Mouse (Mus musculus): ENCODE results near the gene Ubxn2a. TPM values are rescaled to one million over a fixed set of nuclear protein-coding genes. Genes with fewer than 3 reads are reported as not detected.

The Ubxn2a gene
- polyA plus RNA-seq, 1 experiment from 2014 or later, result 45.0 TPM

DNA sequence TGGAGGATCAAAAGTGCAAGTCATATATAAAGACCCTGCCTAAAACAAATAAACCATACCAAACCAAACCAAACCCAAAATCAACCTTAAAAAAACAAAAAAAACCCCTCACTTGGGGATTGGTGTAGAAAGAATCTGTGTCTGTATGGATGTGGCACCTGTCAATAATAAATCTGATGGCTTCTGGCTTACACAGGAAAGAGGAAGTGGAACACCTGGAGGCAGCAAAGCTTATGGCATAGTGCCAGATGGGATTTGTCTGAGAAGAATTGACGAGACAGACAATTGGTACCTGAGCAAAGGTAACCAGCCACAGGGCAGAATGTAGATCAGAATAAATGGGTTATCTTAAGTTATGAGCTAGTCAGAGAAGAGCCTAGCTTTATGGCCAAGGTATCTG, 22.4 kb downstream of the Ubxn2a start:
- Histone ChIP-seq H3K4me1 (replicated peaks; ENCODE audit: control insufficient read depth, insufficient read depth, low read length) (no peaks in the 10 kb centered on the region), H3K36me3 (ENCODE audit: control insufficient read depth, insufficient read depth) (peaks cover 18% of the 10 kb centered on the region), H3K4me3 (ENCODE audit: low read depth, low read length) (no peak overlapping the region), H3K4me2 (replicated peaks; ENCODE audit: low read depth) (no peak overlapping the region), H3K9ac (ENCODE audit: low read depth, low read length) (no peak overlapping the region), H3K27ac (ENCODE audit: low read depth, low read length) (no peak overlapping the region), H3K9me3 (ENCODE audit: control insufficient read depth) (no peaks in the 10 kb centered on the region), H3K27me3 (replicated peaks; ENCODE audit: control insufficient read depth, insufficient read depth, low read length) (no peaks in the 10 kb centered on the region)
- peak; percentile 33; the same call in 1 of the 2 replicates for ATAC-seq
- WGBS, result 34% methylated on average over 1 of the region's 1 CpGs
- no peak for TF ChIP-seq CTCF (IDR thresholded peaks at IDR 0.05; ENCODE audit: low read depth)

DNA sequence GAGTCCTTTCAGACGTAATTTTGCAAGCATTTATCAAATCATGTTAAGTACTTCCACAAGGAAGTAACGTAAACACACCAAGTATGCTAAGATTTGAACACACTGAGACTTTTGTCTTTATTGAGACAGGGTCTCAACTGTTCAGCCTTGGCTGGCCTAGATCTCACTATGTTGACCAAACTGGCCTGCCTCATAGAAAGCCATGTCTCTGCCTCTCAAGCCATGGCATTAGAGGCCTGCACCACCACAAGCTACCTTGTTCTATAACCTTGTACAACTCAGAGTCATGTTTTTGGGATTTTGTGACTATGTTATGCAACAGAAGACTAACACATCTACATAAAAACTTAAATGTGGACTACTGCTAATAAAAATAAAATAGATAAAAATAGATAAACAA, 25.4 kb downstream of the Ubxn2a start:
- Histone ChIP-seq H3K4me3 (ENCODE audit: low read depth, low read length) (no peak overlapping the region), H3K27ac (ENCODE audit: low read depth, low read length) (no peak overlapping the region), H3K9ac (ENCODE audit: low read depth, low read length) (no peak overlapping the region), H3K27me3 (replicated peaks; ENCODE audit: control insufficient read depth, insufficient read depth, low read length) (no peaks in the 10 kb centered on the region), H3K9me3 (ENCODE audit: control insufficient read depth) (no peaks in the 10 kb centered on the region), H3K36me3 (ENCODE audit: control insufficient read depth, insufficient read depth) (peaks cover 22% of the 10 kb centered on the region), H3K4me1 (replicated peaks; ENCODE audit: control insufficient read depth, insufficient read depth, low read length) (no peaks in the 10 kb centered on the region), H3K4me2 (replicated peaks; ENCODE audit: low read depth) (no peak overlapping the region)
- 64% methylated on average over 2 of the region's 2 CpGs for WGBS
- TF ChIP-seq CTCF (IDR thresholded peaks at IDR 0.05; ENCODE audit: low read depth), result no peak
- no peak for ATAC-seq

DNA sequence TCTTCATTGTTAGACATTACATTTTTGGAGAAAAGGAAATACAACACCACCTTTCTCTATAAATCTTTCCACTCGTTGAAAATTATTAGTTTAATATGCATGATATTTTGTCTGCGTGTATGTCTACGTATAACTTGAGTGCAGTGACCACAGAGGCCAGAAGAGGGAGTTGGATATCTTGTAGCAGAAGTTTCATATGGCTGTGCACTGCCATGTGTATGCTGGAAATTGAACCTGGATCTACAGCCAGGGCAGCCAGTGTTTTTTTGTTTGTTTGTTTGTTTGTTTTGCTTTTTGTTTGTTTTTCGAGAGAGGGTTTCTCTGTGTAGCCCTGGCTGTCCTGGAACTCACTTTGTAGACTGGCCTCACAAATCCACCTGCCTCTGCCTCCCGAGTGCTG, 28.5 kb downstream of the Ubxn2a start:
- peak; percentile 51 for TF ChIP-seq CTCF (IDR thresholded peaks at IDR 0.05; ENCODE audit: low read depth)
- no peaks in the 10 kb centered on the region for H3K9me3 ChIP-seq (ENCODE audit: control insufficient read depth)
- ATAC-seq, result no peak
- 95% methylated on average over 5 of the region's 5 CpGs for WGBS
- peaks cover 16% of the 10 kb centered on the region for H3K36me3 ChIP-seq (ENCODE audit: control insufficient read depth, insufficient read depth)
- H3K4me1 ChIP-seq (replicated peaks; ENCODE audit: control insufficient read depth, insufficient read depth, low read length), result 0 out of 2 replicates have a peak, but pooled peaks cover under 1% of the 10 kb centered on the region
- no peak overlapping the region for H3K9ac ChIP-seq (ENCODE audit: low read depth, low read length)
- H3K27me3 ChIP-seq (replicated peaks; ENCODE audit: control insufficient read depth, insufficient read depth, low read length), result no peaks in the 10 kb centered on the region
- no peak overlapping the region for H3K27ac ChIP-seq (ENCODE audit: low read depth, low read length)
- H3K4me2 ChIP-seq (replicated peaks; ENCODE audit: low read depth), result no peak overlapping the region
- no peak overlapping the region for H3K4me3 ChIP-seq (ENCODE audit: low read depth, low read length)

DNA sequence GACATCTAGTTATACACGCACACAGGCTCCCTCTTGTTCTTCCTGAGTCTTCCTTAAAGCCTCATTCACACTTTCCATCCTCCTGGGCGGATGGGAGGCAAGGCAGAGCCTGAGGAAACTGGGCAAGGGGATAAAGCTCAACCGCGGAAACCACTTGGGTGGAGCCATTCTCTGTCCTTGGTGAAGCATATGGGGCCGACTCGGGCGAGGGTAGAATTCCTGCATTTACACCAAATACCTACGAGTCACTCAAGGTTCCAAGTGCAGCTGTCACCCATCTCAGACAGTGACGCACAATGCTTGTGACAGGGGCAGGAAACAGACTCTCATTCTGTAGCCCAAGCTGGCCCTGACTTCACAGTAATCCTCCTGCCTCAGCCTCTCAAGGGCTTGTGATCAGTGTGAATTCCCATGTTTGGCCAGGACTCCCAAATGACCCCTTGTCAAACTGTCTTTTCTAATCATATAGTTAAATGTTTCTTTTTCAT, 29.2 kb downstream of the Ubxn2a start:
- no peak overlapping the region for H3K27ac ChIP-seq (ENCODE audit: low read depth, low read length)

DNA sequence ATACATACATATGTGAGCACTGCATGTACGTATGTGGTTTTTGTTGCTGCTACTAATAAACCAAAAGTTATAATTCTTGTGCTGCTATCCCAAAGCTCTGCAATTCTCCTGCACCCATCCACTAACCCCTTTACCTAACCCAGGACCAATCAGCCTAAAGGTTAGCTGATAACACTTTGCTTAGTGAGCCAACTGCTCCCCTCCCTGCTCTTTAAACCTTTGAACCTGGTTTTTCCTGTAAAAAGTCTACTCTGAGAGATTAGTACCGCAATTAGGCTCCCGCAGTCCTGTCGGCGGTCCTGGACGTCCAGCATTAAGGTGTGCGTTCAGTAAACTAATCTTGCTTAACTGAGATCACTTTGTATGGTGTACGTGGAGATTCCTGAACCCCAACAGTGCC, 31.9 kb downstream of the Ubxn2a start:
- no peak overlapping the region for H3K9ac ChIP-seq (ENCODE audit: low read depth, low read length)
- H3K27me3 ChIP-seq (replicated peaks; ENCODE audit: control insufficient read depth, insufficient read depth, low read length), result no peaks in the 10 kb centered on the region
- H3K27ac ChIP-seq (ENCODE audit: low read depth, low read length), result peak overlapping the region; percentile 11; the same call in 1 of the 2 replicates
- H3K4me1 ChIP-seq (replicated peaks; ENCODE audit: control insufficient read depth, insufficient read depth, low read length), result 0 out of 2 replicates have a peak, but pooled peaks cover 3% of the 10 kb centered on the region
- TF ChIP-seq CTCF (IDR thresholded peaks at IDR 0.05; ENCODE audit: low read depth), result no peak
- no peak overlapping the region for H3K4me3 ChIP-seq (ENCODE audit: low read depth, low read length)
- no peaks in the 10 kb centered on the region for H3K9me3 ChIP-seq (ENCODE audit: control insufficient read depth)
- WGBS, result 48% methylated on average over 8 of the region's 8 CpGs
- peaks cover 5% of the 10 kb centered on the region for H3K36me3 ChIP-seq (ENCODE audit: control insufficient read depth, insufficient read depth)
- peak; percentile 43; the same call in 1 of the 2 replicates for ATAC-seq
- H3K4me2 ChIP-seq (replicated peaks; ENCODE audit: low read depth), result peak overlapping the region; percentile 40

More for the DNA sequence above, 29.2 kb downstream of the Ubxn2a start:
- Histone ChIP-seq H3K4me2 (replicated peaks; ENCODE audit: low read depth) (no peak overlapping the region), H3K4me1 (replicated peaks; ENCODE audit: control insufficient read depth, insufficient read depth, low read length) (0 out of 2 replicates have a peak, but pooled peaks cover 3% of the 10 kb centered on the region), H3K36me3 (ENCODE audit: control insufficient read depth, insufficient read depth) (peaks cover 16% of the 10 kb centered on the region), H3K4me3 (ENCODE audit: low read depth, low read length) (no peak overlapping the region), H3K9ac (ENCODE audit: low read depth, low read length) (no peak overlapping the region), H3K27me3 (replicated peaks; ENCODE audit: control insufficient read depth, insufficient read depth, low read length) (no peaks in the 10 kb centered on the region), H3K9me3 (ENCODE audit: control insufficient read depth) (no peaks in the 10 kb centered on the region)
- ATAC-seq, result no peak
- WGBS, result 83% methylated on average over 9 of the region's 9 CpGs
- TF ChIP-seq CTCF (IDR thresholded peaks at IDR 0.05; ENCODE audit: low read depth), result no peak

DNA sequence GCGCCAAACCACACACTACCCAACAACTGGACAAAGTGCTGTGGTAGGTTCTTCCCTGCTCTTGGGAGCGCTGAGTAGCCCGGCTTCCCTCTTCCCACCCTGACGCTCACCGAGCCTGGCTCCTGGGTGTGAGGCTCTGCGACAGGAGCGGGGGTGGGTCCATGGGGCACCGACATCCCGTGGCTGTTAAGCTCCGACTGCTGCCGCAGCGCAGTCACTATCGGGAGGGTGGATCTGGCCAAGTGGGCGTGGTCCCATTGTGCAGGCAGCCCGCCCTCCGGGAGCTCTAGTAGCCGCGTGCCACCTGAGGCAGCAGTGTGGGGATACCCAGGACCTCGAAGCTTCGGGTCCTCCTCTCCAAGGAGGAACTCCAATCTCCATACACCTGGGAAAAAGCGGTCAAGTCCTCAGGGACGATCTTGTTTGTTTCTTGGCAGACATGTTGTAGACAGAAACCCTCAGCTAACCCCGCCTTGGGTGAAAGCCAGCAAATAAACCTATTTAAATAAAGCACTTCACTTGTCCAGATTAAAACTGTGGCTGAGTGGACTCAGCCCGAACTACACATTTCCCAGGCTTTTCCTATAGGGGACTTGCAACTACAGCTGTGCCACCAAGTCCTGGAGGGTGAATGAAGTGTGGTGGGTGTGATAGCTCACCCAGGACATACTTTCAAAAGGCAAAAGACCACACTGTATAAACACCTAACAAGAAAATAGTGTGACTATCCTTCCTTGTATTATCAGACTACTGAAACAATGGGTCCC, 33.2 kb downstream of the Ubxn2a start, which contains the start of gene Mfsd2b:
Mfsd2b (minus strand) TSS at position 199 of the 767 bp plus-strand sequence.
- under 1% methylated on average over 24 of the region's 24 CpGs for WGBS
- 0 out of 2 replicates have a peak, but pooled peaks cover 3% of the 10 kb centered on the region for H3K4me1 ChIP-seq (replicated peaks; ENCODE audit: control insufficient read depth, insufficient read depth, low read length)
- no peak within 1 kb of the TSS for H3K27ac ChIP-seq (ENCODE audit: low read depth, low read length)
- H3K9me3 ChIP-seq (ENCODE audit: control insufficient read depth), result no peaks in the 10 kb centered on the region
- H3K4me3 ChIP-seq (ENCODE audit: low read depth, low read length), result peak within 1 kb of the TSS; percentile 21
- peak within 1 kb of the TSS; percentile 63 for H3K4me2 ChIP-seq (replicated peaks; ENCODE audit: low read depth)
- no peak within 1 kb of the TSS for H3K9ac ChIP-seq (ENCODE audit: low read depth, low read length)
- H3K36me3 ChIP-seq (ENCODE audit: control insufficient read depth, insufficient read depth), result peaks cover 2% of the 10 kb centered on the region
- no peak for TF ChIP-seq CTCF (IDR thresholded peaks at IDR 0.05; ENCODE audit: low read depth)
- ATAC-seq, result peak; percentile 84
- no peaks in the 10 kb centered on the region for H3K27me3 ChIP-seq (replicated peaks; ENCODE audit: control insufficient read depth, insufficient read depth, low read length)
